Mouse (Mus musculus): Measurements from ENCODE around the gene Radil. TPM values are rescaled to one million over a fixed set of nuclear protein-coding genes. Genes with fewer than 3 reads are reported as not detected.
A peak's percentile ranks its signal among the peaks of the same experiment; 100 is the strongest.

Gene Radil
- polyA plus RNA-seq, 1 experiment, result 0.82 TPM

DNA sequence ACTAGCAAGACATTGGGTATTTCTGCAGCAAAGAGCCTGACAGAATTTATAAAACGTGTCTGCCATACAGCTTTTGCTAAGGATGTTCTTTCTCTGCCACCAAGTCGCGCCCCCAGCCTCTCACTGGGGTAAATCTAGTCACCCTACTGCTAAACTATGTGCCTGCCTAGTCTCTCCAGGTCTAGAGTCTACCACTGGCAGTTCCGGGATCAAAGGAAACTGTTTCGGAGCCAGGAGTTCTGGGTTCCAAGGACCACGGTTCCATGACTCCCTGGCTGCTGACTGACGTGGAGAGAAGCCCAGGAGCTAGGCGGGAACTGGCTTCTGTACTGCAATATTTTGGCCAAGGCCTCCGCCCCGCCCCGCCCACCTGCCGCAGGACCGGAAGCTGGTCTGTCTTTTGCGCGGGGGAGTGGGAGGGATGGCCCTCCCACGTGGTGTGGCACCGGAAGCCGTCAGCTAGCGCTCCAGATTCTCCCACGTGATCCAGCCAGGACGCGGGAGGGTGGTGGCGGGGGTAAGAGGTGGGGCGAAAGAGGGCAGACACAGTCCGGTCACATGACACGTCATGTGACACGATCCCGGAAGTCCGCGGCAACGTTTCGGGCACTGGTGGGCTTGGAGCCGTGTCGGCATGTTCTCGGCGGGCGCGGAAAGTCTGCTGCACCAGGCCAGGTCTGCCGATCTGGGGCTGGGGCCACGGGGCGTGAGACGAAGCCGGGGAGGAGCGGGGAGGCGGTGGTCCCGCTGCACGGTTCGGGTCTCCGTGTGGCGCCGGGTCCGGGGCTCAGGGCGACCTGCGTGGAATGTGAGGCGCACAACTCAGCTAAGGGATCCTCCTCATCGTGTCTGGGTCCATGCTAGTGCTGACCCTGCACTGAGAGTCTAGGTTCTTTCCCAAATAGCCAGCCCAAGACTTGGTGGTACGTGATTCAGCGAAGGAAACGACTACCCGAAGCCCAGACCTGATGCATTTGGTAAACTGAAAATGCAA is 87.1 kb downstream of the Radil start, which contains the start of gene Ap5z1:
Ap5z1 (plus strand) TSS at position 484 of the 994 bp plus-strand sequence.
- WGBS, result 1% methylated on average over 60 of the region's 60 CpGs
- peak within 1 kb of the TSS; percentile 70 for H3K27ac ChIP-seq (ENCODE audit: insufficient read depth, low read depth, low read length)
- peak; percentile 38 for TF ChIP-seq POLR2A (IDR thresholded peaks at IDR 0.05; ENCODE audit: low read depth, low read length)
- TF ChIP-seq CTCF (IDR thresholded peaks at IDR 0.05; ENCODE audit: extremely low read depth, insufficient read length, insufficient replicate concordance, low read depth, low read length), result no peak
- H3K36me3 ChIP-seq (ENCODE audit: control insufficient read depth, insufficient read depth, low read length), result peaks cover 12% of the 10 kb centered on the region
- H3K4me3 ChIP-seq (ENCODE audit: low read depth, low read length), result peak within 1 kb of the TSS; percentile 74
- no peaks in the 10 kb centered on the region for H3K27me3 ChIP-seq (ENCODE audit: control insufficient read depth, insufficient read depth, low read length)
- peaks cover 3% of the 10 kb centered on the region; the same call in 1 of the 2 replicates for H3K4me1 ChIP-seq (ENCODE audit: control insufficient read depth, insufficient read depth, insufficient read length, low read length)

- H3K4me3 ChIP-seq (ENCODE audit: low read depth, low read length), result no peak overlapping the region
- TF ChIP-seq POLR2A (IDR thresholded peaks at IDR 0.05; ENCODE audit: low read depth, low read length) (no peak), CTCF (IDR thresholded peaks at IDR 0.05; ENCODE audit: extremely low read depth, insufficient read length, insufficient replicate concordance, low read depth, low read length) (no peak)
Observed at GRCm38 (mm10) chr5:142463011-142463410, 87.9 kb downstream of the Radil start.

GRCm38 (mm10) chr5:142462641-142462948 is 88.3 kb downstream of the Radil start:
- H3K27me3 ChIP-seq (ENCODE audit: control insufficient read depth, insufficient read depth, low read length), result no peaks in the 10 kb centered on the region
- WGBS, result 92% methylated on average over 2 of the region's 2 CpGs
- H3K4me1 ChIP-seq (ENCODE audit: control insufficient read depth, insufficient read depth, insufficient read length, low read length), result peaks cover 3% of the 10 kb centered on the region; the same call in 1 of the 2 replicates
- no peak for TF ChIP-seq POLR2A (IDR thresholded peaks at IDR 0.05; ENCODE audit: low read depth, low read length)
- TF ChIP-seq CTCF (IDR thresholded peaks at IDR 0.05; ENCODE audit: extremely low read depth, insufficient read length, insufficient replicate concordance, low read depth, low read length), result no peak
- no peak overlapping the region for H3K27ac ChIP-seq (ENCODE audit: insufficient read depth, low read depth, low read length)
- peaks cover 16% of the 10 kb centered on the region for H3K36me3 ChIP-seq (ENCODE audit: control insufficient read depth, insufficient read depth, low read length)
- no peak overlapping the region for H3K4me3 ChIP-seq (ENCODE audit: low read depth, low read length)

More at GRCm38 (mm10) chr5:142463011-142463410, 87.9 kb downstream of the Radil start:
- Histone ChIP-seq H3K4me1 (ENCODE audit: control insufficient read depth, insufficient read depth, insufficient read length, low read length) (peaks cover 3% of the 10 kb centered on the region; the same call in 1 of the 2 replicates), H3K27ac (ENCODE audit: insufficient read depth, low read depth, low read length) (peak overlapping the region; percentile 70), H3K27me3 (ENCODE audit: control insufficient read depth, insufficient read depth, low read length) (no peaks in the 10 kb centered on the region), H3K36me3 (ENCODE audit: control insufficient read depth, insufficient read depth, low read length) (peaks cover 16% of the 10 kb centered on the region)
- 72% methylated on average over 6 of the region's 6 CpGs for WGBS

DNA sequence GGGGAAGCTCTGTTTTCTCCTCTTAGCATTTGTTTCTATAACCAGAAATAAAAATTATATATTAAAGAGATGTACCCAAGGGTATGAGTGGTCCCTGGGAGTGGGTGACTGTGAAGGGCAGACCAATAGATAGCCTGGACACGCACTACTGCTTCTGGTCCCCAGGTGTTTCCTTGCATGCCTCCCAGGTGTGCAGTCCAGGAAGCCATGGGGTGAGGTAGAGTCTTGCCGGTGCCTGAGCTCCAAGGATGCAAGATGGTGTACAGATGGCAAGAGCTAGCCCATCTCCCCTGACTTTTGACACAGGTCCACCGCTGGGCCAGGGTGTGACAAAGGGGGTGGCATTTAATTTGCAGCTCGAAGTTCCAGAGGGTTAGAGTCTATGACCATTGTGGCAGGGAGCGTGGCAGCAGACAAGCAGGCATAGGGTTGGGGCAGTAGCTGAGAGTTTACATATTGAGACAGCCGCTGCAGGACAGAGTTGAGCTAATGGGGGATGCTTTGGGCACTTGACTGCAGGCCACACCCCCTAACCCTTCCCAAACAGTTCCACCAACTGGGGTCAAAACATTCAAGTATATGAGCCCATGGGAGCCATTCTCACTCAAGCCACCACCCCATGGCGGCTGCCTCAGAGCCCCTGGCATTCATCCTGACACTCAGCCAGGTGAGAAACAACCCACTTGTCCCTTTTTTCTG is 88.8 kb downstream of the Radil start:
- Histone ChIP-seq H3K4me3 (ENCODE audit: low read depth, low read length) (no peak overlapping the region), H3K4me1 (ENCODE audit: control insufficient read depth, insufficient read depth, insufficient read length, low read length) (peaks cover 3% of the 10 kb centered on the region; the same call in 1 of the 2 replicates), H3K36me3 (ENCODE audit: control insufficient read depth, insufficient read depth, low read length) (peaks cover 20% of the 10 kb centered on the region), H3K27me3 (ENCODE audit: control insufficient read depth, insufficient read depth, low read length) (no peaks in the 10 kb centered on the region), H3K27ac (ENCODE audit: insufficient read depth, low read depth, low read length) (no peak overlapping the region)
- no peak for TF ChIP-seq POLR2A (IDR thresholded peaks at IDR 0.05; ENCODE audit: low read depth, low read length)
- 98% methylated on average over 7 of the region's 7 CpGs for WGBS

DNA sequence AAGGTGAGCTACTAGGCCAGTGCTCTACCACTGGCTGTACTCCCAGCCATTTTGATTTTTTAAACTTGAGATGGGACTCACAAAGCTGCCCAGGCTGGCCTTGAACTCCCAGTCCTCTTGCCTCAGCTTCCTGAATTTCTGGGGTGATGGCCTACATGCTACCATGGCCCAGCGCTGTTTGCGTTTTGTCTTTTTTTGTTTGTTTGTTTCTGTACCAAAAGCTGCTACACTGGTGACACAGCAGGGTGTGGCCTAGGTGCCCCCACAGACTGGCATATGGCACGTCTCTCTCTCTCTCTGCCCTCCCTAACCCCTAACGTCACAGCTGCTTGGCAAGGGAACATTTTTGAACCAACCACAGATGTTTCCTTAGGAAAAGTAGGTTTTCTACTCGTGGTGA is 91.1 kb downstream of the Radil start:
- Histone ChIP-seq H3K27ac (ENCODE audit: insufficient read depth, low read depth, low read length) (no peak overlapping the region), H3K27me3 (ENCODE audit: control insufficient read depth, insufficient read depth, low read length) (no peaks in the 10 kb centered on the region), H3K4me1 (ENCODE audit: control insufficient read depth, insufficient read depth, insufficient read length, low read length) (peaks cover 2% of the 10 kb centered on the region; the same call in 1 of the 2 replicates), H3K36me3 (ENCODE audit: control insufficient read depth, insufficient read depth, low read length) (peaks cover 40% of the 10 kb centered on the region), H3K4me3 (ENCODE audit: low read depth, low read length) (no peak overlapping the region)
- TF ChIP-seq POLR2A (IDR thresholded peaks at IDR 0.05; ENCODE audit: low read depth, low read length), result no peak
- TF ChIP-seq CTCF (IDR thresholded peaks at IDR 0.05; ENCODE audit: extremely low read depth, insufficient read length, insufficient replicate concordance, low read depth, low read length), result no peak
- 72% methylated on average over 5 of the region's 5 CpGs for WGBS

DNA sequence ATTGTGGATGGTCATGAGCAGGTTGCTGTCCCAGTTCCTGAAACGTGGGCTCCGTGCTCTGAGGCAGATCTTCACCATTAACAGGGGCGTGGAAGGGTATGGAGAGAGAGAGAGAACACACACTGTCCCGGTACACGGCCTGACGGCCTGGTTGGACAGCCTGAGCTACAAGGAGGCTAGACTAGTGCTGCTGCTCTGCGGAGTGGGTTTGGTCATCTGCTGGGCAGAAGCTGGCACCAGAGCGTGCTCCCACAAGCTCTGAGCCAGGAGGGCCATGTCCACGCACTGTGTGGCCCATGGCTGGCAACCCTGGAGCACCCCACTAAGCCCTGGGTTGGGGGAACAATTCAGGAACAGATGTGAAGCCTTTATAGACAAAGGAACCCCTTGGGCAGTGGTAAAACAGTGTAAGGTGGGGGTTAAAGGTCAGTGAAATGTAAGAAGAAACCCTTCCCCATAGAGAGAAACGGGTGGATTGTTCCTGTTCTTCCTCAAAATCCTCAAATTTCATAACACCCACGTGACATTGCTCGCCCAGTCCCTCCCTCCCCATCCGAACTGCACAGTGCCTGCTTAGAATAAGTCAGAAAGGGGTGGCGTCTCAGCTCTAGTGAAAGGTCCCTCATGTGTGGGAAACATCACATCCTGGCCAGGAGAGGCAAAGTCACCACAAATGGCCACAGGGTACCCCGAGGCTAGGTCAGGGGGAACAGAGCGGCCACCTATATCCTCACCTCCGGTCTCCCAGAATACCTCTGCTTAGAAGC is 91.9 kb downstream of the Radil start:
- Histone ChIP-seq H3K27ac (ENCODE audit: insufficient read depth, low read depth, low read length) (no peak overlapping the region), H3K4me3 (ENCODE audit: low read depth, low read length) (no peak overlapping the region), H3K27me3 (ENCODE audit: control insufficient read depth, insufficient read depth, low read length) (no peaks in the 10 kb centered on the region), H3K36me3 (ENCODE audit: control insufficient read depth, insufficient read depth, low read length) (peaks cover 46% of the 10 kb centered on the region), H3K4me1 (ENCODE audit: control insufficient read depth, insufficient read depth, insufficient read length, low read length) (no peaks in the 10 kb centered on the region)
- 80% methylated on average over 17 of the region's 17 CpGs for WGBS
- TF ChIP-seq CTCF (IDR thresholded peaks at IDR 0.05; ENCODE audit: extremely low read depth, insufficient read length, insufficient replicate concordance, low read depth, low read length), result no peak
- no peak for TF ChIP-seq POLR2A (IDR thresholded peaks at IDR 0.05; ENCODE audit: low read depth, low read length)
